Mouse (Mus musculus): Measurements from ENCODE around the gene Ccdc84.

Ccdc84 gene

DNA sequence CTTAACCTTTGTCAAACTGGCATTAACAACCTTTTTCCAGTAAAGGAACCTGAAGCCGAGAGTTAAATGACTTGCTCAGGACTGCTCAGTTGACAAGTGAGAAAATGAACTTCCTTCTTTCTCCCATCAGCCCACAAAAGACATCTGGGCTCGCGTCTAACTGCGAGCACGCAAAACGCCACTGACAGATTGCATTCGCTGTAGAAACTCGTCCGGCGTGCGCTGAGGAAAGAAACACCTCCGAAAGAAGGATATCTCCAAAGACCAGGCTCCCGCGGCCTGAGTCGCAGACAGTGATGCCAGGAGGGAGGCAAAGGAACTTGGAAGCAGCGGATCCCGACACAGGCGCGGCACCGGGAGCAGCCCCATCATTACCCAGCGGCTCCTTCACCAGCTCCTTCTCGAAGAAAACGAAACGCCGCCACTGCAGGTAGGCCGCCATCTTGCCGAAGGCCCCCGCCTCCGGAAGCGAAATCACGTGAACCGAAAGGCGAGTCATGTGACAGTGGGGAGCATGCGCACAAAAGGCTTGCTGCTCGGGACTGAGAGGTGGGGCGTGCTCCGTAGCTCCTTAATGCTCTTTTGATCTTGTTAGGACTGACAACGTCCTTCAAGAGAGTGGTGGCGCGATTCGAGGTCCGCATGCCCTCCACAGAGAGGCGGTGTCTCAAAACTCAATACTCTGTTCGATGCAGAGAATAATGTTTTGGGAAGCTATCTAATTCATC is 57.0 kb downstream of the Ccdc84 start, which contains the start of gene Vps11:
TSS of gene Vps11 (minus strand) at position 481 of the 728 bp plus-strand sequence.
- DNase-seq (ENCODE audit: low spot score) = peak; percentile 87

All from urinary bladder, postnatal 10 days (tissue).